Comparison of ENCODE assay signal across 25 mouse cellular contexts in the genomic region with DNA sequence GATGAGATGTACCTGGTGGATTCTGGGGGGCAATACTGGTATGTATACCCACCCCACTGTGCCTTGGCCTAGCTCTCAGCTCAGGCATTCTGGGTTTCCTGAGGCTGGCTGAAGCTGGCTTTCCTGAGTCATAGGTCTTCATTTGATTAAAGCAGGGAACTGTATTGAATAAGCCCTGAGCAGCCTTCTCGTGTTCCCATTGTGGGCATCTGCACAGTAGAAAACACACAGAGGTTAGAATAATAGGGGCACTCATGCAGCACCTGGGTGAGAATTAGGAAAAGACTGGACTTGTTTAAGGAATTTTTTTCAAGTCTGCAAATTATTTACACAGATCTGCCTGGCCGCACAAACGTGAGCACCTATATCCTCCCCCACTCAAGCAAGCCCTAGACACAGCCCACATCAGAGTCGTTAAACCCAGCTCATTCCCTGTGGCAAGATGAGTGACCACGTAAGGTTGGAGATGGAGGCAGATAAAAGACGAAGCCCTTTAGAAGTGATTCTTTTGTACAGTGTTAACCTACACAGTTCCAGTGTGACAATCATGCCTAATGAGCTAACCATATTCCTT. TPM values are rescaled to one million over a fixed set of nuclear protein-coding genes. Genes with fewer than 3 reads are reported as not detected.
DNase-seq lines count a peak whose midpoint lies in the region; ATAC-seq and TF ChIP-seq lines count a peak whose summit lies in the region.
"Had no signal": no experiment of that assay in that cellular context is flagged by ENCODE, and none has a peak within 500 bp of the region (broad histone marks: within the 10 kb centered on the region; RNA-seq: fewer than 3 reads in every experiment).

No protein-coding gene starts in this region.

- H3K9ac ChIP-seq in kidney, embryonic 16.5 days (replicated peaks; ENCODE audit: low read length), result no peak overlapping the region
- H3K9ac ChIP-seq in embryonic facial prominence, embryonic 15.5 days, result no peak overlapping the region
- H3K9ac ChIP-seq in forebrain, postnatal 0 days, result no peak overlapping the region
- H3K9ac ChIP-seq: embryonic facial prominence, embryonic 13.5 days; forebrain, embryonic 15.5 days; hindbrain, embryonic 12.5 days; intestine, embryonic 15.5 days had no signal

- H3K4me1 ChIP-seq in kidney, embryonic 16.5 days (ENCODE audit: insufficient read depth, low read length), result 0 out of 2 replicates have a peak, but pooled peaks cover 4% of the 10 kb centered on the region
- H3K4me1 ChIP-seq in kidney, adult 2 months (ENCODE audit: control insufficient read depth, insufficient read depth, low read length), result no peaks in the 10 kb centered on the region
- H3K4me1 ChIP-seq in embryonic facial prominence, embryonic 15.5 days, result no peaks in the 10 kb centered on the region
- H3K4me1 ChIP-seq in forebrain, postnatal 0 days (ENCODE audit: insufficient read depth), result no peaks in the 10 kb centered on the region
- H3K4me1 ChIP-seq: embryonic facial prominence, embryonic 13.5 days; heart, embryonic 10.5 days; hindbrain, embryonic 12.5 days; intestine, embryonic 15.5 days had no signal

- ATAC-seq in kidney, embryonic 16.5 days (ENCODE audit: low FRiP score, low TSS enrichment), result peak; percentile 79
- 0 out of 2 replicates have a peak, but pooled peaks have one; percentile 34 for ATAC-seq in embryonic facial prominence, embryonic 15.5 days (ENCODE audit: insufficient number of reproducible peaks, low FRiP score, low TSS enrichment, low read depth)
- ATAC-seq in forebrain, postnatal 0 days, result no peak
- ATAC-seq: forebrain, embryonic 15.5 days; hindbrain, embryonic 16.5 days; intestine, embryonic 15.5 days had no signal

- H3K27ac ChIP-seq in kidney, embryonic 16.5 days (ENCODE audit: low read length), result peak overlapping the region; percentile 39; the same call in 1 of the 2 replicates
- H3K27ac ChIP-seq in kidney, adult 2 months (ENCODE audit: insufficient read depth, low read depth, low read length), result no peak overlapping the region
- H3K27ac ChIP-seq in embryonic facial prominence, embryonic 15.5 days (replicated peaks), result no peak overlapping the region
- H3K27ac ChIP-seq in forebrain, postnatal 0 days (ENCODE audit: low read depth, low read length), result no peak overlapping the region
- H3K27ac ChIP-seq: embryonic facial prominence, embryonic 13.5 days; forebrain, embryonic 15.5 days; heart, embryonic 10.5 days; hindbrain, embryonic 12.5 days; intestine, embryonic 15.5 days had no signal

- no peak overlapping the region for H3K4me2 ChIP-seq in kidney, embryonic 16.5 days (replicated peaks; ENCODE audit: low read depth, low read length)
- no peak overlapping the region for H3K4me2 ChIP-seq in embryonic facial prominence, embryonic 15.5 days (replicated peaks)
- no peak overlapping the region for H3K4me2 ChIP-seq in forebrain, postnatal 0 days (ENCODE audit: low read depth)
- H3K4me2 ChIP-seq: embryonic facial prominence, embryonic 13.5 days; forebrain, embryonic 15.5 days; hindbrain, embryonic 12.5 days; intestine, embryonic 15.5 days had no signal

- H3K27me3 ChIP-seq in kidney, embryonic 16.5 days (ENCODE audit: insufficient read depth, low read length), result no peaks in the 10 kb centered on the region
- H3K27me3 ChIP-seq in kidney, adult 2 months (replicated peaks; ENCODE audit: control insufficient read depth, insufficient read depth, low read length), result no peaks in the 10 kb centered on the region
- H3K27me3 ChIP-seq in embryonic facial prominence, embryonic 15.5 days, result no peaks in the 10 kb centered on the region
- H3K27me3 ChIP-seq in forebrain, postnatal 0 days (ENCODE audit: insufficient read depth, low read length), result no peaks in the 10 kb centered on the region
- H3K27me3 ChIP-seq: embryonic facial prominence, embryonic 13.5 days; forebrain, embryonic 15.5 days; hindbrain, embryonic 12.5 days; intestine, embryonic 15.5 days had no signal

- TF ChIP-seq POLR2A in kidney, adult 2 months (IDR thresholded peaks at IDR 0.05; ENCODE audit: low read depth, low read length), result no peak

- H3K9me3 ChIP-seq in kidney, embryonic 16.5 days (ENCODE audit: low read length), result no peaks in the 10 kb centered on the region
- no peaks in the 10 kb centered on the region for H3K9me3 ChIP-seq in embryonic facial prominence, embryonic 15.5 days (replicated peaks)
- H3K9me3 ChIP-seq in forebrain, postnatal 0 days (ENCODE audit: low read length), result no peaks in the 10 kb centered on the region
- H3K9me3 ChIP-seq: embryonic facial prominence, embryonic 13.5 days; forebrain, embryonic 10.5 days; forebrain, embryonic 15.5 days; heart, embryonic 10.5 days; hindbrain, embryonic 12.5 days; intestine, embryonic 15.5 days had no signal

- DNase-seq in kidney, adult 2 months, result no peak
- DNase-seq in 416B (ENCODE audit: low read depth) (peak; percentile 31), A20 (ENCODE audit: low read depth, low spot score) (peak; percentile 5)
- DNase-seq in lung, postnatal 36 days, result no peak
- no peak for DNase-seq in forebrain, postnatal 0 days
- DNase-seq: adrenal gland, adult 8-10 months; adrenal gland, postnatal 36 days; cerebellum, adult 8-10 months; cerebellum, postnatal 14 days; gastrocnemius, postnatal 10 days; heart, adult 18-20 months; heart, postnatal 10 days; heart, postnatal 4 days had no signal

- 52% methylated on average over 6 of the region's 6 CpGs for WGBS in kidney, embryonic 16.5 days
- 46% methylated on average over 6 of the region's 6 CpGs for WGBS in kidney, adult 2 months
- WGBS in embryonic facial prominence, embryonic 15.5 days, result 59% methylated on average over 6 of the region's 6 CpGs
- WGBS in forebrain, postnatal 0 days, result 43% methylated on average over 6 of the region's 6 CpGs

- no peak overlapping the region for H3K4me3 ChIP-seq in kidney, embryonic 16.5 days (ENCODE audit: low read length)
- H3K4me3 ChIP-seq in kidney, adult 2 months (ENCODE audit: insufficient read depth, low read depth, low read length), result no peak overlapping the region
- H3K4me3 ChIP-seq in embryonic facial prominence, embryonic 15.5 days (replicated peaks), result no peak overlapping the region
- no peak overlapping the region for H3K4me3 ChIP-seq in forebrain, postnatal 0 days (ENCODE audit: low read depth, low read length)
- H3K4me3 ChIP-seq: embryonic facial prominence, embryonic 13.5 days; erythroblast, embryonic 14.5 days; forebrain, embryonic 10.5 days; forebrain, embryonic 15.5 days; heart, embryonic 10.5 days; hindbrain, embryonic 12.5 days; intestine, embryonic 15.5 days had no signal

- no peaks in the 10 kb centered on the region for H3K36me3 ChIP-seq in kidney, embryonic 16.5 days (ENCODE audit: insufficient read depth, low read length)
- no peaks in the 10 kb centered on the region for H3K36me3 ChIP-seq in kidney, adult 2 months (ENCODE audit: control insufficient read depth, insufficient read depth, low read length)
- no peaks in the 10 kb centered on the region for H3K36me3 ChIP-seq in embryonic facial prominence, embryonic 15.5 days
- no peaks in the 10 kb centered on the region for H3K36me3 ChIP-seq in forebrain, postnatal 0 days (ENCODE audit: insufficient read depth)
- H3K36me3 ChIP-seq: embryonic facial prominence, embryonic 13.5 days; forebrain, embryonic 10.5 days; forebrain, embryonic 15.5 days; heart, embryonic 10.5 days; hindbrain, embryonic 12.5 days; intestine, embryonic 15.5 days had no signal

- TF ChIP-seq CTCF in kidney, adult 2 months (conservative IDR thresholded peaks at IDR 0.05; ENCODE audit: insufficient read depth, insufficient read length, low read depth, low read length), result no peak
- TF ChIP-seq CTCF in forebrain, postnatal 0 days (IDR thresholded peaks at IDR 0.05; ENCODE audit: low read depth), result no peak

RNA-seq across cellular contexts. Expression of a gene that starts 18.5 kb away (rescaled TPM):
- 7.8 and 8.3 TPM in 2 replicates for polyA plus RNA-seq in kidney, embryonic 16.5 days (2015; fragmentation: Nextera tagmentation; extraction: Ambion mirVana)
- polyA plus RNA-seq in kidney, adult 2 months (2012; rRNA removed), result 25.8 and 32.5 TPM in 2 replicates
- 3.7 and 5.9 TPM in 2 replicates for polyA plus RNA-seq in embryonic facial prominence, embryonic 15.5 days (2015; fragmentation: Nextera tagmentation; extraction: Ambion mirVana)
- total RNA-seq in forebrain, postnatal 0 days (2014; rRNA removed), result 0.38 and 0.62 TPM in 2 replicates
- polyA plus RNA-seq in forebrain, postnatal 0 days (2015; fragmentation: Nextera tagmentation; extraction: Ambion mirVana), result 0.76 and 0.84 TPM in 2 replicates
- total RNA-seq: common myeloid progenitor, adult 5-6 weeks had no signal
- polyA plus RNA-seq: erythroblast, embryonic 14.5 days had no signal

RNA-seq across cellular contexts. Expression of a gene that starts 19.2 kb away (rescaled TPM):
- polyA plus RNA-seq in kidney, embryonic 16.5 days (2015; fragmentation: Nextera tagmentation; extraction: Ambion mirVana), result 1.7 and 2.0 TPM in 2 replicates
- polyA plus RNA-seq in kidney, adult 2 months (2012; rRNA removed), result 1.5 and 6.8 TPM in 2 replicates
- 3.7 TPM in 2 replicates for polyA plus RNA-seq in embryonic facial prominence, embryonic 15.5 days (2015; fragmentation: Nextera tagmentation; extraction: Ambion mirVana)
- 1.2 and 1.9 TPM in 2 replicates for total RNA-seq in forebrain, postnatal 0 days (2014; rRNA removed)
- 1.1 and 1.3 TPM in 2 replicates for polyA plus RNA-seq in forebrain, postnatal 0 days (2015; fragmentation: Nextera tagmentation; extraction: Ambion mirVana)
- polyA plus RNA-seq: C2C12 had no signal

Comparison
In these comparisons a context has a peak if more than half of its experiments do, and no peak if none do; other contexts are left out.
1. DNase-seq: peak in 416B (single experiment) and A20 (single experiment); none in kidney, adult 2 months (single experiment), lung, postnatal 36 days (single experiment) and forebrain, postnatal 0 days (single experiment).